Mouse (Mus musculus) neutrophil, adult 5-6 weeks (primary cell): ENCODE results near the gene Fam83e. TPM values are rescaled to one million over a fixed set of nuclear protein-coding genes. Genes with fewer than 3 reads are reported as not detected.
A peak's percentile ranks its signal among the peaks of the same experiment; 100 is the strongest.

Experiments
- ATAC-seq: fragments of 151-379, 151-347 bp; 2 replicates; pipeline ENCODE4 v1.8.0; 2017; ENCODE audit warnings: mild to moderate bottlenecking, moderate TSS enrichment; ENCODE audit not compliant: insufficient number of reproducible peaks, poor library complexity, low FRiP score, severe bottlenecking; ENCODE audit errors: extremely low read depth
- total RNA-seq: library from RNA; stranded (forward); fragments of 200-1000 nt; gene quantifications from 2 replicates; pipeline ENCODE4 v1.2.3, GENCODE M21; 2017

Fam83e gene
- total RNA-seq, 1 experiment from 2014 or later = 3.0 TPM

DNA sequence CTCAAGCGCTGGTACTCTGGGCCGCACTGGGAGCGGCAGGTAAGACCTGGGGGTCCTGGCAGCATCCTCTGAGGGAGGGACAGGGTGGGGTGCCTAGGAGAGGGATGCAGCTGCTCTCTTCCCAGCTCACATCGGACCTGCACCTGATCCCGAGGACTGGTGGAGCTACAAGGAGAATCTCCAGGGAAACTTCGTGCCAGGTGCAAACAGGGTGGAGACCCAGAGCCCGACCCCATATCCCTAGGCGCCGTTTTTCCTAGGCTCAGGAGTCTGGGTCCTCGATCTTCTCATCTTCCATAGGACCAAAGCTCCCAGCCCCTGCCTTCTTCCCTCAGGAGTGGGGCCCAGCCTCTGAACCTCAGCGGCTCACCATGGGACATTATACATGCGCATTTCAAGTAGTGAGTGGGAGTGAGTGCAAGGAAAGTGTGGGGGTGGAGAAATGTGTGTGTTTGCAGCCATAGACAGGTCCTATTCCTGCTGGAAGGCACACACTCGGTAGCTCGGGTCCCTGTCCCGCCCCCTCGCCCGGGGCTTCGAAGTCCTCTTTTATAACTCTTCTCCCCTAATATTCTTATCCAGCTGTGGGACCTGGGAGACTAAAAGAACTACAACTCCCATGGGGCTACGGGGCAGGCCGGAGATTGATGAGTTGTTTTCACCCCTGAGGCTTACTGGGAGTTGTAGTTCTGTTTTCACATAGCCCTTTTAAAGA lies 20.6 kb upstream of the Fam83e start:
- no peak for ATAC-seq

DNA sequence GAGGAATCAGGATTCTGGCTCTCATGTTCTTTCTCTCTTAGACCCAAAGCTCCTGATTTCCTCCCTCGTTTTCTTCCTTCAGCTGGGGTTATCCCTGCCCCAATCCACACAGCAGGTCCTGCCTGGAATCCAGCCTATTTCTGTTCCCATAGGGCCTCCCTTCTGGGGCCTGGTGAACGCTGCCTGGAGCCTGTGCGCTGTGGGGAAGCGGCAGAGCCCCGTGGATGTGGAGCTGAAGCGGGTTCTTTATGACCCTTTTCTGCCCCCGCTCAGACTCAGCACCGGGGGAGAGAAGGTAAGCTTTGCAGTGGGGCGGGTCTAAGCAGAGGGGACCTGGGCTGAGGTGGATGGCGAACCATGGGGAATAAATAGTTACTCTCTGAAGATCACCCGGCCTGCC lies 19.9 kb upstream of the Fam83e start:
- ATAC-seq = no peak

DNA sequence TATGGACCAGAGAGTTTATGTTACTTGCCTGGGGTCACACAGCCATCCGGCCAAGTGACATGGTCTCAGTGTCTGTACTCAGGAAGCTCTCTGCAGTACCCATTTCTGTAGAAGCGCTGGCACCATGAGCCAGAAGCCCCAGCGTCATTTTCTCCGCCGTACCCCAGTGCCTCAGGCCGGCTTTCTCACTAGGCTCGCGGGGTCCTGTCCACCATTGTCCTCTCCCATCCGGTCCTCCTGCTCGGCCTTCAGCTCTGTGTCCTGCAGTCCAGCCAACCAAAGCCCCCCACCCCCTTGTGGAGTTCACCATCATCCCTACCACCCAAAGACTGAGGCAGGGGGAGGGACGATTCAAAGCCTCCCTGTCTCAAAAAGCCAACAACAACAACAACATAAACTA lies 19.4 kb upstream of the Fam83e start:
- ATAC-seq = no peak

DNA sequence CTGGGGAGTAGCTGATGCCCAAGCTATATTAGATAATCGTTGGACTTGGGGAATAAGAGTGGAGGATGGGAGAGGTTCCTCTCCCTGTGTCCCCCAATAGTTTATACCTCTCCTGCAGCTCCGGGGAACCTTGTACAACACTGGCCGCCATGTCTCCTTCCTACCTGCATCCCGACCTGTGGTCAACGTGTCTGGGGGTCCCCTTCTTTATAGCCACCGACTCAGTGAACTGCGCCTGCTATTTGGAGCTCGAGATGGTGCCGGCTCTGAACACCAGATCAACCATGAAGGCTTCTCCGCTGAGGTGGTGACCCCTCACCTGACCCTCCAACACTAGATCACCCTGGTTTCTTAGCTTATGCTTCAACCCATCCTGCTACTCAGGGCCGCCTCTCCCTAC lies 18.7 kb upstream of the Fam83e start:
- ATAC-seq = no peak

DNA sequence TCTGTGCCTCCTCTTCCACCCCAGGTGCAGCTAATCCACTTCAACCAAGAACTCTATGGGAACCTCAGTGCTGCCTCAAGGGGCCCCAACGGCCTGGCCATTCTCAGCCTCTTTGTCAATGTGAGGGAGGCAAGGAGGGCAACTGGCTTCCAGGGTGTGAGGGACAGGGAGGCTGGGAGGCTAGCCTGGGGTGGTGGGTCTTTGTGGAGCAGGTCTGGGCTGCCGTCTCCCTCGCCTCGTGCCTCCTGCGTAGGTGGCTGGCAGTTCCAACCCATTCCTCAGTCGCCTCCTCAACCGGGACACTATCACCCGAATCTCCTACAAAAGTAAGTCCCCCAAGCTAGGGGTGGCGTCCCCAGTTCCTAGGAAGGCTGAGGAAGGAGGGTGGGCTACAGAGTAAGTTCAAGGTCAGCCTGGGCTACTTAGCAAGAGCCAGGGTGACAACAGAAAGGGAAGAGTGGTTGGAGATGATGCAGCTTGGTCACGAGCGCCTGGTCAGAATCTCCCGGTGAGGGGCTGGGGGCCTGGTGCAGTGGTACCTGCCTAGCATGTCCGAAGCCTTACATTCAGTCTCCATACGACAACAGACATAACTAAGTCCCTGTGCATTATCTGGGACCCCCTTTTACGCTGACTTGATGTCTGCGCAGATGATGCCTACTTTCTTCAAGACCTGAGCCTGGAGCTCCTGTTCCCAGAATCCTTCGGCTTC lies 18.0 kb upstream of the Fam83e start:
- no peak for ATAC-seq

DNA sequence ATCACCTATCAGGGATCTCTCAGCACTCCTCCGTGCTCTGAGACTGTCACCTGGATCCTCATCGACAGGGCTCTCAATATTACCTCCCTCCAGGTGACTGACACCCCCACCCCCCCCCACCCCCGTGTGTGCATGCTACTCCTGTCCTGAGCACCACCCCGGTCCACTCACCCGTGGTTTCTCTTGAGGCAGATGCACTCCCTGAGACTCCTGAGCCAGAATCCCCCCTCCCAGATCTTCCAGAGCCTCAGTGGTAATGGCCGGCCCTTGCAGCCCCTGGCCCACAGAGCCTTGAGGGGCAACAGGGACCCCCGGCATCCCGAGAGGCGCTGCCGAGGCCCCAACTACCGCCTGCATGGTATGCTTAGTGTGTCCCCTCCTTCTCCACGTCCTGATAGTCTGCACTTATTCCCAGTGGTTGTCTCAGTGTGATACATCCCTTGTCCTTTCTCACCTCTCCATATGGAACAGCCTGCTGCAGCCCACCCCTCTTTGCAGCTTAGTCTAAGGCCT lies 17.4 kb upstream of the Fam83e start:
- ATAC-seq = no peak

DNA sequence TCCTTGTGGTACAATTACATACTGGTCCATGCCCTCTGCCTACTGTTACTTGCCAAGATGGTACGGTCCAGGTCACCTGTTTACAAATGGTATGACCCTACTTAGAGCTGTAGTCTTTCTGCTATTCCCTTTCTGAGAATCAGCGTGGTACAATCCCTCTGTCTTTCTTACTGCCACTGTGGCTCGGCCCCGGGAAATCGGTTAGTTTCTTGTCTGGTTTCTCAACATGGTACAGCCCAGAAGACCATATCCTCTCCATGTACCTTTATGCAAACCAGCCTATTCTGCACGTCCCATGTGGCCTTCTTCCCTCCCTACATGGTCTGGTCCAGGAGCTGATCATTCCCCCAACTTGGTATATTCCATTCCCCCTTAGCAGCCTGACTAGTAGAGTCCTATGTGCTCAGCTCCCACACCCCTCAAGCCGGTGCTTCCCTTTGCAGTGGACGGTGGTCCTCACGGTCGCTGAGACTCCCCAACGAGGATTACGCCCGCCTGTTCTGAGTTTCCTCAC lies 16.9 kb upstream of the Fam83e start:
- ATAC-seq = no peak

DNA sequence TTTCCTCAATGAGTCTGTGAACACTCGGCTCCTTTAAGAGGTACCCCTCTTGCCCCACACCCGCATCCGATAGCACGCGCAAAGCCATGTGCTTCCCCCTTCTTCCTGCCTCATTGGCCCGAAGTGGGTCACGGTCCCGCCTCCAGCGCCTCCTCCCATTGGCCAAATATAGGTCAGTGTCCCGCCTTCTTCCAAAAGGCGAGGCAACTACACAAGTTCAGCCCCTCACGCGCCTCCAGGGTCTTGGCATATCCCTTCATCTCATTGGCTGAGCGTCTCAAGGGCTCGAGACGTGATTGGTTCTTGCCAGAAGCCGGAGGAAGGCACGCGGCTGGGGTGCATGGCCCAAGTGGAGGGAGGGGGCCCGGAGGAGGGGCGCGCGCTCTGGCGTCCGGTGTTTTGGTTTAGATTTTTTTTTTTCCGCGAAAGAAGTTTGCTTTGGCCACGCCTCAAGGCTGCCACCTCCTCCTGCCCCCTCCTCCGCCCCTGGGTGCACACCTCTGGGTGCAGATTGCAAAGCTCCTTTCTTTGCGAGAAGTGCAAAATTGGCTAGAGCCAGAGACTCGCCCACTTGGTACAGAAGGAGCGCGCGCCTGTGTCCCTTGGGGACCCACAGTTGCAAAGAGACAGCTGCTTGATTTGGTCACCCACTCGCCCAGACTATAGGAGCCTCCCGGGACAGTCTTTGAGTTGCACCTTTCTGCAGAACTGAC lies 16.1 kb upstream of the Fam83e start, which contains the start of gene Dbp:
Gene Dbp, plus strand, starts transcription at position 359 of the 713 bp plus-strand sequence.
- peak; percentile 80 for ATAC-seq

DNA sequence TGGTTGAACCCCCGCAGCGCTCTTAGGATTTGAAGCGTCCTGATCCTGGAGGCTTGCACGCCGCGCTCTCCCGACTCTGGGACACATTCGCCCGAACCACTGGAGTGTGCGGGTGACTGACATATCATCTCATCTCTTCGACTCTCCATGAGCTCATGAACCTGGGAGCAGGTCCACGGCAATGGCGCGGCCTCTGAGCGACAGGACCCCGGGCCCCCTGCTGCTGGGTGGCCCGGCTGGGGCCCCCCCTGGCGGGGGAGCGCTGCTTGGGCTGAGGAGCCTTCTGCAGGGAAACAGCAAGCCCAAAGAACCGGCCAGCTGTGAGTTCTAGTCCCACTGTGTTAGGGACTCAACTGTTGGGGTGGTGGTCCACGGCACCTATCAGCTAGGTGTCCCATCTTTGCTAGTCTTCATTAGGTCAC lies 15.6 kb upstream of the Fam83e start:
- ATAC-seq = no peak

DNA sequence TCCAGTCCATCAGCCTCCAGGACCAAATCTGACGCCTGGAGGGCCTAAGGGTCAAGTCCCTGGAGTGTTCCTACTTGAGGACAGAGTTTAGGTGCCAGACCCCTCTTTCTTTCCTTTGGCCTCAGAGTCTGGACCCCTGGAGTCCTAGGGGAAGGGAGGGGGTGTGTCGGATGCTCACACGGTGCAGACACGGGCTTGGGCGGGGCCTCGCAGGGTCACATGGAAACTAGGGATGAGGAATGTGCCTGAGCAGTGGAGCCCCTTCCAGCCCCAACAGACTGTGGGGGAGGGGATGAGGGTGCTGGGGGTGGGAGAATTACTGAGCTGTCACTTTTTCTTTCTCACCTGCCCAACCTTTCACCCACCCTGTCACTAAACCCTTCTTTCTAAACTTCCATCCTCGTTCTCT lies 15.1 kb upstream of the Fam83e start:
- no peak for ATAC-seq

DNA sequence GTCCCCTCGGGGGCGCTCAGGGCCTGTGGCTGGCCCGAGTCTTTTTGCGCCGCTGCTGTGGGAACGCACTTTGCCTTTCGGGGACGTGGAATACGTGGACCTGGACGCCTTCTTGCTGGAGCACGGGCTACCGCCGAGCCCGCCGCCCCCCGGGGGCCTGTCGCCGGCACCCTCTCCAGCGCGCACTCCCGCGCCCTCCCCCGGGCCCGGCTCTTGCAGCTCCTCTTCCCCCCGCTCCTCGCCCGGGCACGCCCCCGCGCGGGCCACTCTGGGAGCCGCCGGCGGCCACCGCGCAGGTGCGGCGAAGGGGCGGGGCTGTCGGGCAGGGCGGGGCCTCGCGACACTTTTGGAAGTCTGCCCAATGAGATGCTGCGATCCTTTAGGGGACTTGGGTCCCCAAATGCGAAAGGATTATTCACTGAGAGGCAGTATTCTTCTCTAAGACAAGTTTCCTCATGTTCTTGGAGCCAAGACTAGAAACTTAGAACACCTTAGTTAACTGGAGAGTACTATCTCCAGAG lies 14.2 kb upstream of the Fam83e start:
- no peak for ATAC-seq

DNA sequence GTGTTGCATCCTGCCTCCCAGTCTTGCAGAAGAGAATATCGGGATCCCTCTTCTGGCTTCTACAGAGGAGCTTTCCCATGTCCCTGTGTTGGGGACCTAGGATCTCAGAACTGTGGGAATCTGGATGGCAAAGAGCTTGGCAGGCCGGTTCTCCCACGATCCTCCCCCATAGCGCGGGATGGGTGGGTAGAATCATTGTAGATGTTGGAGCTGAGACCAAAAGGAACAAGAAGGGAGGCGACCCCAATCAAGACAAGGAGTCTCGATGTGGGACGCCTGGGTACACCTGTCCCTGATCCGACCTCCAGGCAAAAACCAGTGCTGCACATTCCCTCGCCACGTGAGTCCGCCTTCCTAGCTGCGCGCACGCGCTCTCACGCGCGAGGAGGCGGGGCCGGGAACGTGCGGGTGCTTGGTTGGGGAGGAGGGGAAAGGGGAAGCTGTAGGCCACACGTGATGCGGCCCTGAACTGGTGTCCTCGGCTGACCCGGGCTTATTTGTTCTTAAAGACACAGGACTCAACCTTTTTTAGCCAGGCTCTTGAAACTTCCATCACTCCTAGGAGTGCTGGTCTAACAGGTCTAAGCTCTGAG lies 13.5 kb upstream of the Fam83e start:
- ATAC-seq = peak; percentile 59

DNA sequence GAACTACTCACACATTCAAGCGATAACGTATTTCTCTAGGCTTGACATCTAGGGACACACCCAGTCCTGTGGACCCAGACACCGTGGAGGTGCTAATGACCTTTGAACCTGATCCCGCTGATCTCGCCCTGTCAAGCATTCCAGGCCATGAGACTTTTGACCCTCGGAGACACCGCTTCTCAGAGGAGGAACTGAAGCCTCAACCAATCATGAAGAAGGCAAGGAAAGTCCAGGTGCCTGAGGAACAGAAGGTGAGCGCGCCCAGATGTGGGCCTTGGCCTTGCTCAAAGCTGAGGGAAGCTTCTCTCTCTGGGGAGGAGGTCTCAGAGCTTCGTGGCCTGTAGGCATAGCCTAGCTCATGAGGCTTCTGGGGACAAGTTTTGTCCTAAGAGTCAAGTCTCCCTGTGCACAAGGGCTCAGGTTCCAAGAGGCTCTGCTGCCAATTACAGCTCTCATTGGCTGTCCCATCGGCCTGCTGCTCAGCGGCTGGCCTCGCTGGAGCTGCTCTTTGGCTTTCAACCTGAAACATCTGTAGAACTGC lies 12.7 kb upstream of the Fam83e start:
- no peak for ATAC-seq

DNA sequence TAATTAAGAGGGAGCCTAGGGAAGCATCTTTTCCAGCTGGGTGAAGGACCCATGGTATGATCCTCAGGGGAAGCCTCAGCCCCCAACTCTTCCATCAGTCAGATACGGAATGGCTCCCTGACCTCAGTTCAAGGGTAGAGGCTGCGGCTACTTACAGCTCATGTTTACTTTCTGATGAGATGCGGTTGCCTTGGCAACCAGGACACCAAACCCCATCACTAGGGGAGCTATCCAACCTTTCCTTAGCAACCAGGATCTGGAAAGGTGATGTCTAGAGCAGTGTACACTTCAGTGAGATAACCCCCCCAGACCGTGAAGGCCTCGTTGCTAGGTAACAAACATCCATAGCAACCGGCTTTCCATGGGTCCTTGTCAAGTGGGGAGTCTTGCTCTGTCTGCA lies 12.0 kb upstream of the Fam83e start:
- no peak for ATAC-seq

DNA sequence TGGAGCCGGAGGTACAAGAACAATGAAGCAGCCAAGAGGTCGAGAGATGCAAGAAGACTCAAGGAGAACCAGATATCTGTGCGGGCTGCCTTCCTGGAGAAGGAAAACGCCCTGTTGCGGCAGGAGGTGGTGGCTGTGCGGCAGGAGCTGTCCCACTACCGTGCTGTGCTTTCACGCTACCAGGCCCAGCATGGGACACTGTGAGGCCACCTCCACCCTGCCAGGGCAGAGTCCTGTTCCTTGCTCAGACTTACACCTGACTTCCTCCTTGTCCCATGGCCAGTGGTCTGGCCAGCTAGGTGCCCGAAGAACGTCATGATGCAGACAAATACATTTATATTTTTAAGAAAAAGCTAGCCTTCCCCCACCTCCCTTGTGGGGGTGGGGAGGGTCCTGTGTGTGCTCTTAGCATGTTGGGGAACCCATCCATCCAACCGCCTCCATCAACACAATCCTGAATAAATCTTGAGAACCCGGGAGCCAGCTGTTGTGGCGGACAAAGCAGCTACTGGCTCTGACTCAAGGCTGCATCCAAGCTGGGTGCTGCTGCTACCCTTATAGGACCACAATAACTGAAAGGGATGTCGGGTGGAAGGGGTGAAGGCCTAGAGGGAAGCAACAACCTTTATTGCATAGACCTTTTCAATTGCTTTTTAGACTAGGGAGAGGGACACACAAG lies 11.2 kb upstream of the Fam83e start:
- no peak for ATAC-seq

DNA sequence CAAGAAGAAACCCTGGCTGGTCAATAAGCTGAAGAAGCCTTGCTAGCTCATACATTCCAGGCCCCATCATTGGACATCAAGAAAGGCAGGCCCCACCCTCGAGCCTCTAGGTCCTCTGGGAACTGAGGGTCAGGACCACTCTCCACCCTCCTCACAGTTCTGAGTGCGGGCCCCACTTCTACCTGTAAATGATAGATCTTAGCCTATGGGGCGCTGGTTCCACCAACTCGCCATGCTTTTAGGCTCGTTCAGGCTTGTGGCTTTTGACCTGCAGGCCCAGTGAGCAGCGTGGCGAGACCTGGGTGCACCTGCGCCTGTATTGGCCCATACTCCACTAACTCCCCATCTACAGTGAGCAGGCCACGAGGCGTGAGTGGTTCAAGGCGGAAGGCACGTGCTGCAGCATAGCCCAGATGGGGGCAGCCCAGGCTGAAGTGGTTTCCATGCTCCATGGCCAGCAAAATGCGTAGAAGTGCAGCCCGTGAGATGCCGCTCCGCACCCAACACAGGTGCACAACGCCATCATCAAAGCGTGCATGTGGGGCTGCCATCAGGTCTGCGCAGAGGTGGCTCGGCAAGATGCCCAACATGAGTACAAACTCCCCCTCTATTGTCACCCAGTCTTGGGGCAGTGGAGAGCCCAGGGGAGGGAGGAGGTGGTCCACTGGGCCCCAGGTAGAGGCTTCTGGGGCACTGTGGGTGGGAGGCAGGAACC lies 10.4 kb upstream of the Fam83e start:
- ATAC-seq = no peak

DNA sequence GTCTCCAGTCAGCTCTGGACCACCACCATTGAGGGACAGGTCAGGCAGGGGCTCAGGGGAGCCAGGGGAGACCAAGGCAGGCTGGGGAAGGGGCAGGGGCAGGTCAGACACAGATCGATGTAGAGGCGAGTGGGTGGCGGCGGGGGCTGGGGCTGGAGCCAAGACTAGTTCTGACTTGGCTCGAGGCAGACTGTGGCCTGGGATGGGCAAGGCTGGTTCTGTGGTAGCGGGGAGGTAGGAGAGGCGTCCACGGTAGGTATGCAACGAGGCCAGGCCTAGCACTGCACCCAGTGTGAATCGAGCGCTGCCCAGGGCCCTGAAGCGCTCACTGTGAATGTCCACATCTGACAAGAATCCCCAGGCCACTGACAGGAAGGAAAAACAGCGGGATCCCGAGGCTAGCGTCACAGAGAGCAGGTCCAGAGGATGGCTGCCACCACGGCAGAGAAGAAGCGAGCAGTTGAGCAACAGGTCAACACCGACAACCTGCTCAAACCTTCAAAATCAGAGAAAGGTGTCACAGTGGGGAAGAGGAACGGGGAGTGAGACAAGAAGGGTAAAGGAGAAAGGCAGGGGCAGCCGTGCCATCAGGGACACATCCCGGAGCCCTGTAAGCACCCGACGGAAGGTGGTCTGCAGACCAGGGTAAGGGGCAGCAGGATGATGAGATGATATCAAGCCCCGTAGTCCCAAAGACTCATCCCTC lies 9.5 kb upstream of the Fam83e start:
- no peak for ATAC-seq
